Mouse (Mus musculus) erythroblast, embryonic 14.5 days (primary cell): Measurements from ENCODE around the gene Camk2n1.

Experiments used
- GATA1 ChIP-seq: IDR thresholded peaks from 2 replicates; pipeline ENCODE4 v1.6.1; 2012; ENCODE audit warnings: low read length, inconsistent platforms, mixed read lengths
- TAL1 ChIP-seq: IDR thresholded peaks from 3 replicates; pipeline ENCODE4 v1.6.1; 2012; ENCODE audit warnings: low read length, inconsistent platforms, mixed read lengths

GRCm38 (mm10) chr4:138491088-138491487, 37.0 kb downstream of the Camk2n1 start:
- no peak for TF ChIP-seq GATA1
- TF ChIP-seq TAL1 = no peak
